Mouse (Mus musculus): Measurements from ENCODE around the gene Gm45799.

DNA sequence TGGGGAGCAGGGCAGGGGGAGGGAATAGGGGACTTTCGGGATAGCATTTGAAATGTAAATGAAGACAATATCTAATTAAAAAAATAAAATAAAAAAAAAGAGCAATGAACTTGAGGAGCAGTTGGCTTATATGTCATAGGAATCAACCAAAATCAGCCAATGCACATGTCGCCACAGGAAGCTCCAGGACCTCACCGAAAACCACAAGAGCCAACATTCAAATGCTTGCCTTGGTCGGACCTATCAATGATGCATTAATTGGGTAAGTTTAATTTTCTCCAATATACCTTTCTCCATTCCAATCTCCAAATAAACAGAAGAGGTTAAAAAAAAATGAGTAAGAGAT is 86.6 kb downstream of the Gm45799 start:
- TF ChIP-seq POLR2A (IDR thresholded peaks at IDR 0.05; ENCODE audit: low read depth, low read length) = no peak
- TF ChIP-seq CTCF (IDR thresholded peaks at IDR 0.05; ENCODE audit: borderline replicate concordance, insufficient read depth, low read length) = no peak
